Mouse (Mus musculus) neural tube, embryonic 15.5 days (tissue): ENCODE measurements around the gene Nphp4. TPM values are rescaled to one million over a fixed set of nuclear protein-coding genes. Genes with fewer than 3 reads are reported as not detected.
"Not testable (repeated sequence)": the region's sequence is repeated elsewhere in the genome, so short reads cannot be mapped to it uniquely, and the experiment has no call there.

Experiments used
- ATAC-seq: fragments of 200-750 bp; cut with Nextera tagmentation; 2 replicates; pipeline ENCODE4 v1.8.0; 2017; ENCODE audit warnings: mild to moderate bottlenecking, moderate TSS enrichment, moderate library complexity; ENCODE audit not compliant: low FRiP score
- H3K27ac ChIP-seq: fragments of 300-500 bp; sonication (generic); replicated peaks from 2 replicates; pipeline ENCODE4 v1.5.1; 2015; ENCODE audit warnings: mild to moderate bottlenecking, inconsistent platforms
- H3K27me3 ChIP-seq: fragments of 300-500 bp; sonication (generic); replicated peaks from 2 replicates; pipeline ENCODE4 v1.6.1; 2015; ENCODE audit warnings: inconsistent platforms
- H3K36me3 ChIP-seq: fragments of 300-500 bp; sonication (generic); 2 replicates; pipeline ENCODE4 v1.6.1; 2015; ENCODE audit warnings: inconsistent platforms
- H3K4me1 ChIP-seq: fragments of 300-500 bp; sonication (generic); 2 replicates; pipeline ENCODE4 v1.6.1; 2015; ENCODE audit warnings: inconsistent platforms
- H3K4me2 ChIP-seq: fragments of 300-500 bp; sonication (generic); 2 replicates; pipeline ENCODE4 v1.6.1; 2015; ENCODE audit warnings: inconsistent platforms, mild to moderate bottlenecking, moderate library complexity
- H3K4me3 ChIP-seq: fragments of 300-500 bp; sonication (generic); replicated peaks from 2 replicates; pipeline ENCODE4 v1.5.1; 2015; ENCODE audit warnings: mild to moderate bottlenecking, inconsistent platforms
- H3K9ac ChIP-seq: fragments of 300-500 bp; sonication (generic); replicated peaks from 2 replicates; pipeline ENCODE4 v1.6.1; 2015; ENCODE audit warnings: mild to moderate bottlenecking, inconsistent platforms
- H3K9me3 ChIP-seq: fragments of 300-500 bp; sonication (generic); replicated peaks from 2 replicates; pipeline ENCODE4 v1.6.1; 2016; ENCODE audit warnings: inconsistent platforms
- WGBS: fragments of 180-500 bp; shearing (Covaris S2); methylation state at CpG from one replicate; pipeline ENCODE4 v1.1.7; 2015; ENCODE audit warnings: mixed read lengths; 5-methylcytosine and 5-hydroxymethylcytosine counted together
- polyA plus RNA-seq: library from polyadenylated mRNA; unstranded; fragments of >200 nt; fragmentation: Nextera tagmentation; extraction: Ambion mirVana; gene quantifications from 2 replicates; pipeline ENCODE4 v1.2.1, GENCODE M21; 2015

Nphp4 gene
- polyA plus RNA-seq, 1 experiment from 2014 or later = 5.4 TPM

DNA sequence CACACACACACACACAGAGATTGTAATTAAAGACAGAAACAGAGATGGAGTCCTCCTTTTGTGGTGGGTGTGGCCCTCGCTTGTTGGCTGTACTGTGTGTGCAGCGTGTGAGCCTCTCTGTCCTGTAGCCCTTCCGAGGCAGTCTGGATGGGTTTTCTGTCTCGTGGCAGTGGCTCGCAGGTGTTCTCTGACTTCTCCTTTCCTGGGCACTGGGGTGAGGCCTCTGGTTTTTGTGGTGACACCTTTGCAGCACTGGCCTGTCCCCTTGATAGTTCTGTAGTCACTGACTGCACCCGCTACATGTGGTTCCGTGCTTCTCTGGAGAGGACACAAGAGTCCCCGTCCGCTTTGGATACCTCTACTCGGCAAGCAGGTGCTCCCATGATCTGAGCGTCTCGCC lies 63.2 kb downstream of the Nphp4 start:
- no peaks in the 10 kb centered on the region for H3K27me3 ChIP-seq
- no peaks in the 10 kb centered on the region for H3K9me3 ChIP-seq
- H3K27ac ChIP-seq = no peak overlapping the region
- WGBS = 96% methylated on average over 12 of the region's 12 CpGs
- ATAC-seq = no peak
- H3K9ac ChIP-seq = no peak overlapping the region
- H3K4me1 ChIP-seq = peaks cover 8% of the 10 kb centered on the region; the same call in 1 of the 2 replicates
- no peak overlapping the region for H3K4me2 ChIP-seq
- no peak overlapping the region for H3K4me3 ChIP-seq
- peaks cover 10% of the 10 kb centered on the region; the same call in 1 of the 2 replicates for H3K36me3 ChIP-seq

- 32% methylated on average over 9 of the region's 9 CpGs for WGBS
- Histone ChIP-seq H3K36me3 (peaks cover 10% of the 10 kb centered on the region; the same call in 1 of the 2 replicates), H3K4me3 (no peak overlapping the region)
Measured at GRCm38 (mm10) chr4:152541172-152541571, 64.7 kb downstream of the Nphp4 start.

GRCm38 (mm10) chr4:152542447-152542846 lies 65.9 kb downstream of the Nphp4 start:
- H3K4me1 ChIP-seq = peaks cover 17% of the 10 kb centered on the region
- H3K36me3 ChIP-seq = peaks cover 10% of the 10 kb centered on the region; the same call in 1 of the 2 replicates
- no peaks in the 10 kb centered on the region for H3K27me3 ChIP-seq
- ATAC-seq = no peak
- H3K9ac ChIP-seq = no peak overlapping the region
- no peak overlapping the region for H3K4me3 ChIP-seq
- no peak overlapping the region for H3K4me2 ChIP-seq
- WGBS = 98% methylated on average over 11 of the region's 11 CpGs
- no peak overlapping the region for H3K27ac ChIP-seq
- H3K9me3 ChIP-seq = no peaks in the 10 kb centered on the region

More at GRCm38 (mm10) chr4:152541172-152541571, 64.7 kb downstream of the Nphp4 start:
- H3K27ac ChIP-seq = no peak overlapping the region
- H3K9me3 ChIP-seq = no peaks in the 10 kb centered on the region
- no peak overlapping the region for H3K4me2 ChIP-seq
- H3K4me1 ChIP-seq = peaks cover 10% of the 10 kb centered on the region; the same call in 1 of the 2 replicates
- H3K9ac ChIP-seq = no peak overlapping the region
- no peak for ATAC-seq
- H3K27me3 ChIP-seq = no peaks in the 10 kb centered on the region

DNA sequence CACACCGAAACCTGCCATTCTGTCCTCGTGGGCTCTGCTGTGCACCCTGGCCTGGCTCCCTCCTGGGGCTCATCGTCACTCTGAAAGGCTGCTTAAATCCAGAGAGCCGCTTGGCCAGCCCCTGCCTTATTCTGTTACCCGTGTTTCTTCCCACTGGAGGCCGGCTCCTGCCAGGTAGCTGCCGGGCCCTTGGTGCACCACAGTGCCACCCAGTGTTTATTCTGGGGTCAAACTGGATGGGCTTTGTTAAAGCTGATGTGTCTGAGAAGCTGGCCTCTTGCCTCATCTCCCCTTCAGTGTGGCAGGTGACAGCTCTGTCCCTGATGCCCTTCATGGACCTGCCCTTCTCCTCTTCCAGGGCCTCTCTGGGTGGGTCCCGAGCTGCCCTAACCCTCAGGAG lies 70.0 kb downstream of the Nphp4 start:
- 55% methylated on average over 8 of the region's 8 CpGs for WGBS
- no peak for ATAC-seq
- peak overlapping the region; percentile 74; the same call in 1 of the 2 replicates for H3K27ac ChIP-seq
- H3K27me3 ChIP-seq = no peaks in the 10 kb centered on the region
- no peak overlapping the region for H3K9ac ChIP-seq
- no peak overlapping the region for H3K4me2 ChIP-seq
- H3K36me3 ChIP-seq = peaks cover 10% of the 10 kb centered on the region; the same call in 1 of the 2 replicates
- no peak overlapping the region for H3K4me3 ChIP-seq
- H3K9me3 ChIP-seq = no peaks in the 10 kb centered on the region
- H3K4me1 ChIP-seq = peaks cover 33% of the 10 kb centered on the region

GRCm38 (mm10) chr4:152547886-152548663 lies 71.6 kb downstream of the Nphp4 start:
- Histone ChIP-seq H3K4me3 (no peak overlapping the region), H3K27ac (peak overlapping the region; percentile 74), H3K36me3 (no peaks in the 10 kb centered on the region), H3K4me1 (peaks cover 33% of the 10 kb centered on the region), H3K9me3 (no peaks in the 10 kb centered on the region), H3K4me2 (peak overlapping the region; percentile 11; the same call in 1 of the 2 replicates), H3K27me3 (no peaks in the 10 kb centered on the region), H3K9ac (0 out of 2 replicates have a peak overlapping the region, but pooled peaks have one; percentile 2)
- 28% methylated on average over 37 of the region's 37 CpGs for WGBS
- 0 out of 2 replicates have a peak, but pooled peaks have one; percentile 29 for ATAC-seq

DNA sequence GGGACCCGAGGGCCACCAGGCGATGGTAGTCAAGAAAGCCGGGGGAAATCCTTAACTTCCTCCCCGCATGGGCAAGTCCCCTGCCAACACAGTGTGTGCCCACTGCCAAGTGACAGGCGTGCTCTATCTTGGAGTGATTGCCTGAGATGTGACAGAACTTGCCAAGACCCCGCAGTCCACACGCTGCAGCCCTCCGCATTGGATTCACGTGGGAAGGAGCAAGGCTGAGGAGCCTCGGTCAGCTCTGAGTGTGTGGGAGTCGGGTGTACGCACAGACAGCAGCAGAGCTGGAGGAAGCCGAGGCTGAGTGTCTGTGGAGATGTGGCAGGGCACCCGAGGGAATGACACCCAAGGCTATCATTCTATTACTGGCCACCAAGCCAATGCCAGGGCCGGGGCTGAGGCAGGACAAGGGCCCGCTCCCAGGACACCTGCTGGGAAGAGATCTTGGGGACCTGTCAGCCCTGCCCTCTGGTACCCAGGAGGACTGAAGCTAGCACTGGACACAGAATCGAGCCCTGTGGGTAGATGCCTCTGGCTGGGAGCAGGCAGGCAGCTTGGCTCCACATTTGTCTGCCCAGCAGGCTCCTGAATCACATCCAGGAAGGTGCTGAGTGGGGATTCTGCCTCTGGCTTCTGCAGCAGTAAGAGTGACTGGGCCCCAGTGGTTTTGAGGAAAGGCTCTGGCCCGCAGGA lies 73.1 kb downstream of the Nphp4 start:
- no peak overlapping the region for H3K9ac ChIP-seq
- no peak overlapping the region for H3K4me3 ChIP-seq
- no peak for ATAC-seq
- 89% methylated on average over 18 of the region's 18 CpGs for WGBS
- H3K27me3 ChIP-seq = no peaks in the 10 kb centered on the region
- H3K27ac ChIP-seq = no peak overlapping the region
- H3K4me1 ChIP-seq = peaks cover 25% of the 10 kb centered on the region
- no peaks in the 10 kb centered on the region for H3K36me3 ChIP-seq
- H3K9me3 ChIP-seq = no peaks in the 10 kb centered on the region
- no peak overlapping the region for H3K4me2 ChIP-seq

GRCm38 (mm10) chr4:152550203-152550549 lies 73.7 kb downstream of the Nphp4 start:
- no peaks in the 10 kb centered on the region for H3K9me3 ChIP-seq
- WGBS = 93% methylated on average over 6 of the region's 6 CpGs

GRCm38 (mm10) chr4:152553582-152554285 lies 77.2 kb downstream of the Nphp4 start:
- Histone ChIP-seq H3K9ac (no peak overlapping the region), H3K4me3 (no peak overlapping the region), H3K36me3 (no peaks in the 10 kb centered on the region), H3K27ac (no peak overlapping the region), H3K9me3 (no peaks in the 10 kb centered on the region), H3K27me3 (no peaks in the 10 kb centered on the region), H3K4me1 (peaks cover 15% of the 10 kb centered on the region), H3K4me2 (no peak overlapping the region)
- 88% methylated on average over 8 of the region's 8 CpGs for WGBS
- no peak for ATAC-seq

More at GRCm38 (mm10) chr4:152550203-152550549, 73.7 kb downstream of the Nphp4 start:
- H3K4me2 ChIP-seq = no peak overlapping the region
- no peak overlapping the region for H3K9ac ChIP-seq
- H3K27me3 ChIP-seq = no peaks in the 10 kb centered on the region
- H3K27ac ChIP-seq = no peak overlapping the region
- no peaks in the 10 kb centered on the region for H3K36me3 ChIP-seq
- ATAC-seq = no peak
- peaks cover 25% of the 10 kb centered on the region for H3K4me1 ChIP-seq
- H3K4me3 ChIP-seq = no peak overlapping the region

- Histone ChIP-seq H3K9me3 (no peaks in the 10 kb centered on the region), H3K4me2 (no peak overlapping the region), H3K4me1 (peaks cover 19% of the 10 kb centered on the region), H3K4me3 (no peak overlapping the region), H3K27ac (no peak overlapping the region), H3K9ac (no peak overlapping the region), H3K36me3 (no peaks in the 10 kb centered on the region), H3K27me3 (no peaks in the 10 kb centered on the region)
- no peak for ATAC-seq
- WGBS = 73% methylated on average over 18 of the region's 18 CpGs
Measured at GRCm38 (mm10) chr4:152554421-152554820, 77.9 kb downstream of the Nphp4 start.

DNA sequence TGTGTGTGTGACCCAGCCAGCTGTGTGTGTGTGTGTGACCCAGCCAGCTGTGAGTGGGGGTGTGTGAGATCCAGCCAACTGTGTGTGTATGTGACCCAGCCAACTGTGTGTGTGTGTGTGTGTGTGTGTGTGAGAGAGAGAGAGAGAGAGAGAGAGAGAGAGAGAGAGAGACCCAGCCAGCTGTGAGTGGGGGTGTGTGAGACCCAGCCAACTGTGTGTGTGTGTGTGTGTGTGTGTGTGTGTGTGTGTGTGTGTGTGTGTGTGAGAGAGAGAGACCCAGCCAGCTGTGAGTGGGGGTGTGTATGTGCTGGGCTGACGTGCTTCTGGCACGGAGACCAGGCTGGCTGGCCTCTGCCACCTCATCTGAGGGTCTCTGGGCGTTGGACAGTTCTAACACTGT lies 79.3 kb downstream of the Nphp4 start:
- H3K27me3 ChIP-seq, H3K4me2 ChIP-seq, H3K27ac ChIP-seq, H3K36me3 ChIP-seq, H3K4me3 ChIP-seq, ATAC-seq, H3K9me3 ChIP-seq, H3K9ac ChIP-seq: not testable (repeated sequence)
- H3K4me1 ChIP-seq = peaks cover 23% of the 10 kb centered on the region
- 63% methylated on average over 3 of the region's 3 CpGs for WGBS

DNA sequence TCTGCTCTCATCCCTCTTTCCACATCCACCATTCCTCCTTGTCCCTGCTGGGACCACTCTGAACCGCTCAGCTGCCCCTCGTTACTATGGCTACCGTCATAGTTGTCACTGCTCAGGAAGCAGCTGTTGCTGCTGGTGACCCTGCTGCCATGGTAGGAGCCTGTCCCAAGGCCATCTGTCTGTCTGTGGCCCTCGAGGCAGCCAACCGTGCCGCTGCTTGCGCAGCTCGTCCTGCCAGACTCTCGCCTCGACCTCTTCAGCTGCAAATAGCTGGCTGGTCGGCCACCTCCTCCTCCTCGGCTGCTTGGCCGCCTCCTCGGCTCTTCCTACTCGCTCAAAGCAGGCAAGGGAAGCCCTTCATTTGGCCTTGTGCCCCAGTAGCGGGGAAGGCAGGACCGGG lies 81.7 kb downstream of the Nphp4 start:
- H3K9me3 ChIP-seq = no peaks in the 10 kb centered on the region
- WGBS = 20% methylated on average over 17 of the region's 17 CpGs
- no peak for ATAC-seq
- no peak overlapping the region for H3K9ac ChIP-seq
- H3K27me3 ChIP-seq = no peaks in the 10 kb centered on the region
- H3K27ac ChIP-seq = peak overlapping the region; percentile 51; the same call in 1 of the 2 replicates
- H3K4me2 ChIP-seq = no peak overlapping the region; the same call in 1 of the 2 replicates
- H3K4me3 ChIP-seq = no peak overlapping the region
- no peaks in the 10 kb centered on the region for H3K36me3 ChIP-seq
- peaks cover 23% of the 10 kb centered on the region for H3K4me1 ChIP-seq
